Mouse (Mus musculus) intestine, embryonic 16.5 days (tissue): ENCODE measurements around the gene Plcb1. TPM values are rescaled to one million over a fixed set of nuclear protein-coding genes. Genes with fewer than 3 reads are reported as not detected.

ENCODE experiments used
- ATAC-seq: fragments of 200-750 bp; cut with Nextera tagmentation; 2 replicates; pipeline ENCODE4 v1.8.0; 2017; ENCODE audit warnings: moderate TSS enrichment, moderate library complexity
- H3K27ac ChIP-seq: fragments of 300-500 bp; sonication (generic); 2 replicates; pipeline ENCODE4 v1.5.1; 2014; ENCODE audit warnings: mild to moderate bottlenecking, low read length
- H3K27me3 ChIP-seq: fragments of 300-500 bp; sonication (generic); replicated peaks from 2 replicates; pipeline ENCODE4 v1.6.1; 2014; ENCODE audit warnings: low read length, control low read depth, mixed read lengths; ENCODE audit not compliant: control insufficient read depth, insufficient read depth
- H3K36me3 ChIP-seq: fragments of 300-500 bp; sonication (generic); 2 replicates; pipeline ENCODE4 v1.6.1; 2014; ENCODE audit warnings: low read length, control low read depth; ENCODE audit not compliant: control insufficient read depth, insufficient read depth
- H3K4me1 ChIP-seq: fragments of 300-500 bp; sonication (generic); 2 replicates; pipeline ENCODE4 v1.6.1; 2014; ENCODE audit warnings: low read length, control low read depth, mixed read lengths; ENCODE audit not compliant: control insufficient read depth, insufficient read depth
- H3K4me2 ChIP-seq: fragments of 300-500 bp; sonication (generic); 2 replicates; pipeline ENCODE4 v1.6.1; 2014; ENCODE audit warnings: low read depth, low read length, control low read depth
- H3K4me3 ChIP-seq: fragments of 300-500 bp; sonication (generic); 2 replicates; pipeline ENCODE4 v1.5.1; 2014; ENCODE audit warnings: mild to moderate bottlenecking, low read length
- H3K9ac ChIP-seq: fragments of 300-500 bp; sonication (generic); 2 replicates; pipeline ENCODE4 v1.6.1; 2014; ENCODE audit warnings: low read depth, low read length
- H3K9me3 ChIP-seq: fragments of 300-500 bp; sonication (generic); 2 replicates; pipeline ENCODE4 v1.6.1; 2016; ENCODE audit warnings: low read length, control low read depth; ENCODE audit not compliant: control insufficient read depth
- WGBS: fragments of 180-500 bp; shearing (Covaris S2); extraction: QIAGEN DNeasy Blood & Tissue Kit; methylation state at CpG from one replicate; pipeline ENCODE4 v1.1.7; 2014; 5-methylcytosine and 5-hydroxymethylcytosine counted together
- polyA plus RNA-seq: library from polyadenylated mRNA; unstranded; fragments of >200 nt; fragmentation: Nextera tagmentation; extraction: Ambion mirVana; gene quantifications from 2 replicates; pipeline ENCODE4 v1.2.1, GENCODE M21; 2015

Gene Plcb1
- polyA plus RNA-seq, 1 experiment from 2014 or later = 7.8 TPM

DNA sequence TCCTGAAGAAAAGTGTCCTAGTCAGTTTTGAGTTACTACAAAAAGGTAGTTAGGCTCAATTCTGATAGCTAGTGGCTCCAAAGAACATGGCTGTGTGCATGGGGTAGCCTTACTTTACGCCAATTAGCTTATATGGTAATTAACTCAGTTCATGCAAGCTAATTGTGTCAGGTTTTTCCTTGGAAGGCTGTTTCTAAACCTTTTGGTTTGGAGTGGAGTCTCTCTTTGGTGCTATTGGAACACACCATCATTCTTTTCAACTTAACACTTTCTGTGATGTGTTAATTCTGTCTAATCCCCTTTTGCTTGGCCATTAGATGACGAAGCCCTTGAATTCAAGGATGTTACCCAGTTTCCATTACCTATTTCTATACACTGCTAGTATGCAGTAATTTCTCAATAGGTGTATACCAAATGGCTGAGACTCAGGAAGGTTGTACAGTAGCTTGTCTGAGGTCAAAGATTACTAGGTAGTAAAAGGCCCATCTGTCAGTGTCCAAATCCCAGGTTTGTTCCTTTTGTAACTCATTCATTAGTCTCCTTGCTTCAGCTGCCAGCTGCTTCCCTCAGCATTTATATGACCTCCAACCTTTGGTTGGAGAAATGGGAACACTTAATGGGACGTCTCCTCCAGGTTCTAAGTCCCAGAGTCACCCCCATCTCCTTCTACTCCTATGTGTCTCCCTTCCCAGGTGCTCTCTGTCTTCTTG is 42.1 kb downstream of the Plcb1 start:
- Histone ChIP-seq H3K9me3 (no peaks in the 10 kb centered on the region), H3K4me3 (no peak overlapping the region), H3K9ac (no peak overlapping the region), H3K4me2 (no peak overlapping the region), H3K36me3 (no peaks in the 10 kb centered on the region), H3K27me3 (no peaks in the 10 kb centered on the region), H3K27ac (no peak overlapping the region), H3K4me1 (peaks cover 14% of the 10 kb centered on the region; the same call in 1 of the 2 replicates)
- 82% methylated on average over 3 of the region's 3 CpGs for WGBS
- ATAC-seq = peak; percentile 59

GRCm38 (mm10) chr2:134831861-134832260 is 46.0 kb downstream of the Plcb1 start:
- Histone ChIP-seq H3K4me2 (no peak overlapping the region), H3K9ac (no peak overlapping the region), H3K9me3 (no peaks in the 10 kb centered on the region), H3K36me3 (no peaks in the 10 kb centered on the region), H3K4me1 (no peaks in the 10 kb centered on the region), H3K27ac (no peak overlapping the region), H3K4me3 (no peak overlapping the region), H3K27me3 (no peaks in the 10 kb centered on the region)
- ATAC-seq = no peak
- 90% methylated on average over 7 of the region's 7 CpGs for WGBS

- Histone ChIP-seq H3K9me3 (no peaks in the 10 kb centered on the region), H3K9ac (no peak overlapping the region), H3K4me2 (no peak overlapping the region), H3K4me3 (no peak overlapping the region), H3K27me3 (no peaks in the 10 kb centered on the region), H3K27ac (no peak overlapping the region), H3K4me1 (no peaks in the 10 kb centered on the region), H3K36me3 (no peaks in the 10 kb centered on the region)
- 83% methylated on average over 1 of the region's 1 CpGs for WGBS
- no peak for ATAC-seq
These were observed 50.2 kb downstream of the Plcb1 start for GRCm38 (mm10) chr2:134836097-134836496.

- WGBS = 81% methylated on average over 1 of the region's 1 CpGs
These were observed 52.3 kb downstream of the Plcb1 start for GRCm38 (mm10) chr2:134838185-134838584.

GRCm38 (mm10) chr2:134838888-134839287 is 53.0 kb downstream of the Plcb1 start:
- Histone ChIP-seq H3K27me3 (no peaks in the 10 kb centered on the region), H3K9me3 (no peaks in the 10 kb centered on the region), H3K27ac (no peak overlapping the region), H3K4me3 (no peak overlapping the region), H3K4me2 (no peak overlapping the region), H3K4me1 (no peaks in the 10 kb centered on the region), H3K36me3 (no peaks in the 10 kb centered on the region), H3K9ac (no peak overlapping the region)
- no peak for ATAC-seq
- WGBS = 88% methylated on average over 1 of the region's 1 CpGs

More at GRCm38 (mm10) chr2:134838185-134838584, 52.3 kb downstream of the Plcb1 start:
- H3K4me1 ChIP-seq = no peaks in the 10 kb centered on the region
- no peak overlapping the region for H3K9ac ChIP-seq
- H3K9me3 ChIP-seq = no peaks in the 10 kb centered on the region
- no peak overlapping the region for H3K4me3 ChIP-seq
- H3K27ac ChIP-seq = no peak overlapping the region
- no peaks in the 10 kb centered on the region for H3K36me3 ChIP-seq
- H3K4me2 ChIP-seq = no peak overlapping the region
- no peaks in the 10 kb centered on the region for H3K27me3 ChIP-seq
- no peak for ATAC-seq

GRCm38 (mm10) chr2:134842883-134843282 is 57.0 kb downstream of the Plcb1 start:
- WGBS = 56% methylated on average over 4 of the region's 4 CpGs
- Histone ChIP-seq H3K4me3 (no peak overlapping the region), H3K4me1 (peaks cover 3% of the 10 kb centered on the region; the same call in 1 of the 2 replicates), H3K36me3 (no peaks in the 10 kb centered on the region), H3K4me2 (no peak overlapping the region), H3K9me3 (no peaks in the 10 kb centered on the region), H3K27me3 (no peaks in the 10 kb centered on the region), H3K27ac (no peak overlapping the region), H3K9ac (no peak overlapping the region)
- peak; percentile 77 for ATAC-seq

DNA sequence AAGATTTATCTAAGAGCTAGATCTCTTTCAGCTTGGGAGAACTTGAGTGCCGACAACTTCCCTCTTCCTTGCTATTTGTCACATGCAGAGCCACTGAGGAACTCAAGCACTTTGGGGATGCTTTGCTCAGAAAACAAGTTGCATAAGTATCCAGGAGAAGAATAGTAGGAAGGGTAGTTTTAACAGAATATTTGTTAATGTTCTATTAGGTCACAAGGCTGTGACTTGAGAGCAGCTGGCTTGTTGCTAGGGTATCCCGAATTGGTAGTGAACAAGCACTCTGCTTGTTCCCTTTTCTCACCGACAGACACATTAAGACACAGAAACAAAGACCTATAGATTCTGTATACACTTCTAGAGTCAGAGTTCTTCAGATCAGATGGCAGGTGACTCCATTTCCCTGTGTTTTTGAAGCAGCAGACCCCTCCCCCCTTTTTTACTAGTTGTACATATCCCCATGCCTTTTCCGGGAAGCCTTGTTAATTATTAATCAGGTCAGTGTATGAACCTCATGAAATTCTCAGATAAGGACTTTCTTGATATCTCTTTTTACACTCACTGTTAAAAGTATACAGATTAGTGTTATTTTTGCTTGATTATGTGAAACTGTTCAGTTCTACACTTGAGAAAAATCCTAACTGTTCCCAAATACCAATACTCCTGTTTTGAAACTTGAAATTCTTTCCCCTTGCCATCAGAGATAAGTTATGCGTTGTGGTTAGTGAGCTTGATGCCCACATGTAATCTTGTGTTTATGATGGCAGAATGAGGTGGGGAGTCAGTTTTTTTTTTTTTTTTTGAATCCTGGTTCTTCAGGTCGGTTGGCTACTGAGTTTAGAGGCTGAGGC is 58.7 kb downstream of the Plcb1 start:
- Histone ChIP-seq H3K4me1 (peaks cover 3% of the 10 kb centered on the region; the same call in 1 of the 2 replicates), H3K27ac (peak overlapping the region; percentile 77), H3K36me3 (no peaks in the 10 kb centered on the region), H3K4me3 (no peak overlapping the region), H3K27me3 (no peaks in the 10 kb centered on the region), H3K4me2 (peak overlapping the region; percentile 35), H3K9ac (no peak overlapping the region), H3K9me3 (no peaks in the 10 kb centered on the region)
- peak; percentile 85 for ATAC-seq
- 49% methylated on average over 6 of the region's 6 CpGs for WGBS

GRCm38 (mm10) chr2:134845239-134845738 is 59.4 kb downstream of the Plcb1 start:
- Histone ChIP-seq H3K9ac (no peak overlapping the region), H3K4me3 (no peak overlapping the region), H3K27ac (peak overlapping the region; percentile 77), H3K4me1 (peaks cover 3% of the 10 kb centered on the region; the same call in 1 of the 2 replicates), H3K9me3 (no peaks in the 10 kb centered on the region), H3K27me3 (no peaks in the 10 kb centered on the region), H3K36me3 (no peaks in the 10 kb centered on the region), H3K4me2 (peak overlapping the region; percentile 35)
- WGBS = 37% methylated on average over 3 of the region's 3 CpGs
- peak; percentile 74; the same call in 1 of the 2 replicates for ATAC-seq

DNA sequence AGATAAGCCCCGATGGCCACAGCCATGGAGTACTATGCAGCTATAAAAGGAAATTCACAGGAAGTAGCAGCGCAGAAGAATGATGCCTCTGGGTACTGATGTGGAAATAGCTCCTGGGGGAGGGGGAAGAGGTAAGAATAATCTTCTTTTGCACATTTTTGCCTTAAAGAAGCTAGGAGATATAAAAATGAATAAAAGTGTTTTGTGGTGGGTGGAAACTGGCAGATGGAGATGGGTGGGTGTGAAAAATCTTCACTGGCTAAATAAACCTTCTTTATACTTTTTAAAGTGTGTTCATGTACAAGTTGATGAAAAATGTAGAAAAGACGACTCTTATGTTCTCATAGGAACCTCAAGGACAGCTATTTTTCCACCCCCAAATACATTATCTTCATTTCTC is 60.7 kb downstream of the Plcb1 start:
- Histone ChIP-seq H3K27me3 (no peaks in the 10 kb centered on the region), H3K9me3 (no peaks in the 10 kb centered on the region), H3K4me2 (no peak overlapping the region), H3K36me3 (no peaks in the 10 kb centered on the region), H3K9ac (no peak overlapping the region), H3K4me1 (peaks cover 3% of the 10 kb centered on the region; the same call in 1 of the 2 replicates), H3K27ac (no peak overlapping the region), H3K4me3 (no peak overlapping the region)
- no peak for ATAC-seq
- WGBS = 89% methylated on average over 3 of the region's 3 CpGs
